Comparison of ENCODE assay signal across 16 mouse cellular contexts in genomic region chr5:138089108-138089551, GRCm38 (mm10). TPM values are rescaled to one million over a fixed set of nuclear protein-coding genes. Genes with fewer than 3 reads are reported as not detected.
DNase-seq lines count a peak whose midpoint lies in the region; ATAC-seq lines count a peak whose summit lies in the region.
"Had no signal": no experiment of that assay in that cellular context is flagged by ENCODE, and none has a peak within 500 bp of the region (broad histone marks: within the 10 kb centered on the region; RNA-seq: fewer than 3 reads in every experiment).

No protein-coding gene starts in this region.

- H3K4me2 ChIP-seq in liver, embryonic 11.5 days, result peak overlapping the region; percentile 40; the same call in 1 of the 2 replicates

- H3K36me3 ChIP-seq in liver, embryonic 11.5 days (ENCODE audit: control insufficient read depth, insufficient read depth, low read length), result peaks cover 10% of the 10 kb centered on the region

- peak; percentile 4 for DNase-seq in lung, postnatal 25 days (ENCODE audit: low spot score)
- DNase-seq in lung, adult 18-20 months, result no peak
- peak; percentile 83 to 89 for DNase-seq in kidney, adult 8-10 months
- DNase-seq in liver, embryonic 11.5 days (ENCODE audit: low spot score), result no peak
- DNase-seq in yolk sac, embryonic 10.5 days (ENCODE audit: low spot score), result peak; percentile 40
- no peak for DNase-seq in adrenal gland, adult (ENCODE audit: inconsistent age in 2 of 2, low spot score in 1 of 2)
- DNase-seq: adrenal gland, adult 2 months; heart, adult 18-20 months had no signal

- no peak overlapping the region for H3K27ac ChIP-seq in liver, embryonic 11.5 days (ENCODE audit: low read depth, low read length)

- 0 out of 2 replicates have a peak, but pooled peaks have one; percentile 8 for ATAC-seq in liver, embryonic 11.5 days (replicated peaks; ENCODE audit: low FRiP score)
- no peak for ATAC-seq in megakaryocyte-erythroid progenitor cell, adult 5-6 weeks (replicated peaks; ENCODE audit: low FRiP score, low TSS enrichment, poor library complexity, severe bottlenecking)

- no peak overlapping the region for H3K9ac ChIP-seq in liver, embryonic 11.5 days (ENCODE audit: low read depth, low read length)

- H3K27me3 ChIP-seq in liver, embryonic 11.5 days (replicated peaks; ENCODE audit: control insufficient read depth, insufficient read depth, low read length), result no peaks in the 10 kb centered on the region
- H3K27me3 ChIP-seq: megakaryocyte, embryonic 14.5 days had no signal

- WGBS in liver, embryonic 11.5 days, result 80% methylated on average over 6 of the region's 6 CpGs

- H3K4me1 ChIP-seq in liver, embryonic 11.5 days (replicated peaks; ENCODE audit: control insufficient read depth, insufficient read depth, low read length), result peaks cover 7% of the 10 kb centered on the region; the same call in 1 of the 2 replicates

- H3K9me3 ChIP-seq in liver, embryonic 11.5 days (ENCODE audit: control insufficient read depth, low read length), result no peaks in the 10 kb centered on the region
- H3K9me3 ChIP-seq: megakaryocyte, embryonic 14.5 days had no signal

- H3K4me3 ChIP-seq in liver, embryonic 11.5 days (ENCODE audit: low read depth, low read length), result no peak overlapping the region
- H3K4me3 ChIP-seq: megakaryocyte, embryonic 14.5 days; myocyte had no signal

RNA-seq across cellular contexts. Expression of gene Zkscan1, which starts 4.2 kb away (rescaled TPM):
- 15.8 and 18.0 TPM in 2 replicates for polyA plus RNA-seq in liver, embryonic 11.5 days (2014; fragmentation: Nextera tagmentation; extraction: Ambion mirVana)
- 40.3 and 41.1 TPM in 2 replicates for total RNA-seq in megakaryocyte-erythroid progenitor cell, adult 5-6 weeks (2014; fragmentation: Nextera tagmentation)
- 38.0 and 44.5 TPM in 2 replicates for total RNA-seq in megakaryocyte-erythroid progenitor cell, adult 5-6 weeks (2017)

RNA-seq across cellular contexts. Expression of gene Zscan21, which starts 27.6 kb away (rescaled TPM):
- polyA plus RNA-seq in liver, embryonic 11.5 days (2014; fragmentation: Nextera tagmentation; extraction: Ambion mirVana), result 33.9 TPM in 2 replicates
- 14.4 and 18.0 TPM in 2 replicates for total RNA-seq in megakaryocyte-erythroid progenitor cell, adult 5-6 weeks (2014; fragmentation: Nextera tagmentation)
- 10.8 and 16.5 TPM in 2 replicates for total RNA-seq in megakaryocyte-erythroid progenitor cell, adult 5-6 weeks (2017)

RNA-seq across cellular contexts. Expression of gene Smok3c, which starts 36.1 kb away (rescaled TPM):
- polyA plus RNA-seq in liver, embryonic 11.5 days (2014; fragmentation: Nextera tagmentation; extraction: Ambion mirVana), result not detected in 2 replicates
- total RNA-seq in megakaryocyte-erythroid progenitor cell, adult 5-6 weeks (2014; fragmentation: Nextera tagmentation), result not detected in 2 replicates
- total RNA-seq in megakaryocyte-erythroid progenitor cell, adult 5-6 weeks (2017), result not detected in 2 replicates
- total RNA-seq: adrenal gland, adult 2 months; heart, adult 18-20 months; hematopoietic stem cell, adult 5-6 weeks; layer of hippocampus, postnatal 10 days had no signal
- polyA plus RNA-seq: adrenal gland, adult 2 months; cortical plate, adult 2 months; limb, embryonic 11.5 days; myocyte; thymus, postnatal 0 days had no signal

Comparison
In these comparisons a context has a peak if more than half of its experiments do, and no peak if none do; other contexts are left out.
1. DNase-seq: peak in lung, postnatal 25 days (single experiment), kidney, adult 8-10 months (2 of 2) and yolk sac, embryonic 10.5 days (single experiment); none in lung, adult 18-20 months (0 of 2), liver, embryonic 11.5 days (single experiment) and adrenal gland, adult (0 of 2).